Mouse (Mus musculus): ENCODE data around the gene Lrp5. TPM values are rescaled to one million over a fixed set of nuclear protein-coding genes. Genes with fewer than 3 reads are reported as not detected.

The Lrp5 gene
- polyA plus RNA-seq, 1 experiment = 0.04 TPM

GRCm38 (mm10) chr19:3681310-3681934 is 4.9 kb downstream of the Lrp5 start:
- no peak for TF ChIP-seq GATA1 (IDR thresholded peaks at IDR 0.05; ENCODE audit: low read length)

GRCm38 (mm10) chr19:3680732-3681131 is 5.6 kb downstream of the Lrp5 start:
- no peak for TF ChIP-seq GATA1 (IDR thresholded peaks at IDR 0.05; ENCODE audit: low read length)

- TF ChIP-seq GATA1 (IDR thresholded peaks at IDR 0.05; ENCODE audit: low read length) = no peak
These were observed 12.1 kb downstream of the Lrp5 start for GRCm38 (mm10) chr19:3674122-3674855.

GRCm38 (mm10) chr19:3673149-3673548 is 13.2 kb downstream of the Lrp5 start:
- no peak for TF ChIP-seq GATA1 (IDR thresholded peaks at IDR 0.05; ENCODE audit: low read length)

- no peak for TF ChIP-seq GATA1 (IDR thresholded peaks at IDR 0.05; ENCODE audit: low read length)
These were observed 17.3 kb downstream of the Lrp5 start for GRCm38 (mm10) chr19:3669100-3669499.

- no peak for TF ChIP-seq GATA1 (IDR thresholded peaks at IDR 0.05; ENCODE audit: low read length)
These were observed 17.8 kb downstream of the Lrp5 start for GRCm38 (mm10) chr19:3668551-3668950.

- no peak for TF ChIP-seq GATA1 (IDR thresholded peaks at IDR 0.05; ENCODE audit: low read length)
These were observed 18.4 kb downstream of the Lrp5 start for GRCm38 (mm10) chr19:3667979-3668378.

- no peak for TF ChIP-seq GATA1 (IDR thresholded peaks at IDR 0.05; ENCODE audit: low read length)
These were observed 19.0 kb downstream of the Lrp5 start for GRCm38 (mm10) chr19:3667155-3667895.

- no peak for TF ChIP-seq GATA1 (IDR thresholded peaks at IDR 0.05; ENCODE audit: low read length)
These were observed 19.7 kb downstream of the Lrp5 start for GRCm38 (mm10) chr19:3666632-3667031.

- no peak for TF ChIP-seq GATA1 (IDR thresholded peaks at IDR 0.05; ENCODE audit: low read length)
These were observed 20.9 kb downstream of the Lrp5 start for GRCm38 (mm10) chr19:3665510-3665909.

- no peak for TF ChIP-seq GATA1 (IDR thresholded peaks at IDR 0.05; ENCODE audit: low read length)
These were observed 28.4 kb downstream of the Lrp5 start for GRCm38 (mm10) chr19:3657947-3658346.

GRCm38 (mm10) chr19:3656144-3656543 is 30.2 kb downstream of the Lrp5 start:
- TF ChIP-seq GATA1 (IDR thresholded peaks at IDR 0.05; ENCODE audit: low read length) = no peak

- TF ChIP-seq GATA1 (IDR thresholded peaks at IDR 0.05; ENCODE audit: low read length) = no peak
These were observed 31.4 kb downstream of the Lrp5 start for GRCm38 (mm10) chr19:3654940-3655339.

GRCm38 (mm10) chr19:3654058-3654457 is 32.3 kb downstream of the Lrp5 start:
- no peak for TF ChIP-seq GATA1 (IDR thresholded peaks at IDR 0.05; ENCODE audit: low read length)

- TF ChIP-seq GATA1 (IDR thresholded peaks at IDR 0.05; ENCODE audit: low read length) = no peak
These were observed 32.9 kb downstream of the Lrp5 start for GRCm38 (mm10) chr19:3653508-3653907.

GRCm38 (mm10) chr19:3651989-3652388 is 34.4 kb downstream of the Lrp5 start:
- TF ChIP-seq GATA1 (IDR thresholded peaks at IDR 0.05; ENCODE audit: low read length) = no peak

Measured in G1E-ER4 (cell line).